Mouse (Mus musculus): ENCODE data around the gene Etfbkmt. TPM values are rescaled to one million over a fixed set of nuclear protein-coding genes. Genes with fewer than 3 reads are reported as not detected.

Gene Etfbkmt
- 27.6 TPM for polyA plus RNA-seq (2014; fragmentation: Illumina TruSeq; extraction: RNeasy Lipid Tissue Mini Kit (QIAGEN cat#74804); ENCODE audit: low read depth, low replicate concordance)

DNA sequence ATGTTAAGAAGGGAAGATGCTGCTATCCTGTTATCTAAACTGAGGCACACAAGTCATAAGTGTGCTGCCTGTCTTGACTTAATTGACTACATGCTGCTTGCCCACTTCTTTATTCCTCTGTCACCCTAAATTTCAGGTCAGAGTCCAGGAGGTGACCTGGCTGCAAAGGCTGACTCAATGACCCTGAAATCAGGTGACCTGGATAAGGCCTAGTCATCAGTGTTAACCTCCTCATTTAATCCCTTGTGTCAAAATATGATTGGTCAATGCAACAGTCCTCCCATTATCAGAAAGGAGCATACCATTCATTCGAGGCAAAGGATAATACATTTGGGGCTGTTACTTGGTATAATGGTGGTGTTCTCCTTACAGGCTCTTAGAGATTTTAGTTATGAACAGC lies at the start of gene Etfbkmt:
Gene Etfbkmt (plus strand): TSS at position 379 of the 400 bp plus-strand sequence.

DNA sequence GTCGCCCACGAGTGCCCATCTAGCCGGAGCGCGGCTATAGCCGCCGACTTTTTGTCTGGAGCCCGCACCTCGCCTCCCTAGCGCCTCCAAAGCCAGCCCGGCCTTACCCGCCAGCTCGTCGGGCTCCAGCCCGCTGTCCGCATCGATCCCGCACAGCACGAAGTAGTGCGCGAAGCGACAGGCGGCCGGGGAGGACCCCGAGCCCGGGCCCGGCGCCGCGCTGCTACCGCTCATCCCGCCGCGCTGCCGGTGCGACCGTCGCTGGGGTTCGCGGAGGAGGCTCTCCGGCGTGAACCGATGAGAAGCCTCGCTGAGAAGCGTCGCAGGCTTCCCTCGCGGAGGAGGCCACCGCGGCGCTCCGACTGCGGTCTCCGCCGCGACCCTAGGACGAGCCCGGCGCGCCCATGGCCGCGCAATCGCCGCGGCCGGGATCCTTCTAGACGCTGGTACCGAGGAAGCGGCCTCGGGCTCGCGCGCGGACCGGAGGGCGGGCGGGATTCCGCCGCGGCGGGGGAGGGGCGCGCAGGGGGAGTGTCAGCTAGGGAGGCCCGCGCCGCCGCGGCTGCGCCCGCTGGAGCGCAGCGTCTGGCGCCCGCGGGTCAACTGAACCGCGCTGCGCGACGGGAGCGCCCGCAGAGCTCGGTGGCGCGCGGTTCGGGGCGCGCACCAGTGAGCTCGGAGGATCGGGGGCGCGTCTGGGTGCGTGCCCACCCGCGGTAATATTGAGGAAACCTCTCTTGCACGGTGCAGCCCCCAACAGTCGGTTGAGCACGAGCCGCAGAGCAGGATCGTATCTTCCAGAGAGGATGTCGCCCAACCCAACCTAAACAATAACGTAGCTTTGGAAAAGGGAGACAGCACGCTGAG lies 38.3 kb upstream of the Etfbkmt start, which contains the start of gene Dennd5b:
Gene Dennd5b (minus strand): TSS at position 605 of the 867 bp plus-strand sequence.

DNA sequence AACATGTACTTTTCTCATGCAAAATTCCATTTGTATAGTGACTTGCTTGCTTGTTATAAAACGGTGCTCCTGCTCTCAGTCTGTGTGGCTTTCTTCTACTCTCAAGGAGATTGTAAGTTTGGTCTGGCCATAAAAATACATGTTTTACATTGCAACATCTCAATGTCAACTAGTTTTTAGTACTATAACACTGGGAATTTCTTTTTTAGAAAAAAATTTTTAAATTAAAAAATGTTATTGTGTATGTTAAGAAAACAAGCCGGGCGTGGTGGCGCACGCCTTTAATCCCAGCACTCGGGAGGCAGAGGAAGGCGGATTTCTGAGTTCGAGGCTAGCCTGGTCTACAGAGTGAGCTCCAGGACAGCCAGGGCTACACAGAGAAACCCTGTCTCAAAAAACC lies 9.8 kb upstream of the Etfbkmt start, which contains the start of gene Gm10203:
Gene Gm10203 (plus strand): TSS at position 301 of the 400 bp plus-strand sequence.

DNA sequence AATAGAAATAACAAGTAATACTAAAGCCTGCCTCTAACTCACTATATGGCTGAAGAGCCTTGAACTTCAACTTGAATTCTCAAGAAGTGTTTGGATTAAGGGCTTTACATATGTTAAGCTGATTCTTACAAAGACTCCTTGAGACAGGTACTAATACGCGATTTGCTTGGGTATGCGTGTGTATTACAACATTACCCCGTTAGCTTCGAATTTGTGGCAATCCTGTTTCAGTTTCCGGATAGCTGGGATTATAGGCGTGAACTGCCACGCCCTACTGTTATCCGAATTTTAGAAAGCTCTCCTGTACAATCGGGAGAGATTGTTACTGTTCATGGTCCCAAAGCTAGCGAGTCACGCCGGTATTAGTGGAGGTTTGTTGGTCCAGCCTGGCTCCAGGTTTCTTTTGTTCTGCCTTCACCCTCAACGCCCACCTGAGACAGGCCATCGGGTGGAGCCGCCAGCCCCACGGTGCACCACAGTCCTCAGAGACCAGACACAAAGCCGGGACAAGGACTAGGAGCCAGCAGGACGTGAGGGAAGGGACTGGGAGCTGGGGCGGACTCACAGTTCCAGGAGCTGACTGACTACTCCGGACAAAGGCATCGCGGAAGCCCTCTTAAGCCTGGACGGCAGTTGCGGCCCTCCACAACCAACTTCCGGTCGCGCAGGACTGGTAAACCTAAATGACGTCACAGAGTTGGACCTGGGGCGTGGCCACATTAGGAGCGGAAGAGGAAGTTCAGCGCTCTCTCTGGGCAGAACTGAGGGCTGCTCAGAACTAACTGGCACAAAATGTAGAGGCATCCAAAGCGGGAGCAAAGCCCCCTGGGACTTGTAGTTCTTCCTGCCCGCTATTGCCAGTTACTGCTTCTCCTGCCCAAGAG lies 48.6 kb downstream of the Etfbkmt start, which contains the start of gene Amn1:
Gene Amn1 (minus strand): TSS at position 672 of the 884 bp plus-strand sequence.

Other genes starting within 250 kb of the Etfbkmt start
- 38.6 TPM for gene Caprin2, start 243.6 kb upstream of the Etfbkmt start, polyA plus RNA-seq (2014; fragmentation: Illumina TruSeq; extraction: RNeasy Lipid Tissue Mini Kit (QIAGEN cat#74804); ENCODE audit: low read depth, low replicate concordance)
- gene Sinhcaf, start 193.4 kb upstream of the Etfbkmt start, polyA plus RNA-seq (2014; fragmentation: Illumina TruSeq; extraction: RNeasy Lipid Tissue Mini Kit (QIAGEN cat#74804); ENCODE audit: low read depth, low replicate concordance): 16.7 TPM
- 28.1 TPM for gene Dennd5b, start 38.2 kb upstream of the Etfbkmt start, polyA plus RNA-seq (2014; fragmentation: Illumina TruSeq; extraction: RNeasy Lipid Tissue Mini Kit (QIAGEN cat#74804); ENCODE audit: low read depth, low replicate concordance)
- gene Gm10203, start 9.7 kb upstream of the Etfbkmt start, polyA plus RNA-seq (2014; fragmentation: Illumina TruSeq; extraction: RNeasy Lipid Tissue Mini Kit (QIAGEN cat#74804); ENCODE audit: low read depth, low replicate concordance): not detected
- 278 TPM for gene Amn1, start 48.9 kb downstream of the Etfbkmt start, polyA plus RNA-seq (2014; fragmentation: Illumina TruSeq; extraction: RNeasy Lipid Tissue Mini Kit (QIAGEN cat#74804); ENCODE audit: low read depth, low replicate concordance)
- gene Resf1, start 169.6 kb downstream of the Etfbkmt start, polyA plus RNA-seq (2014; fragmentation: Illumina TruSeq; extraction: RNeasy Lipid Tissue Mini Kit (QIAGEN cat#74804); ENCODE audit: low read depth, low replicate concordance): 24.9 TPM